Mouse (Mus musculus): ENCODE results near the gene Chil6. TPM values are rescaled to one million over a fixed set of nuclear protein-coding genes. Genes with fewer than 3 reads are reported as not detected.

Gene Chil6
- 0.92 TPM for total RNA-seq (2023)

DNA sequence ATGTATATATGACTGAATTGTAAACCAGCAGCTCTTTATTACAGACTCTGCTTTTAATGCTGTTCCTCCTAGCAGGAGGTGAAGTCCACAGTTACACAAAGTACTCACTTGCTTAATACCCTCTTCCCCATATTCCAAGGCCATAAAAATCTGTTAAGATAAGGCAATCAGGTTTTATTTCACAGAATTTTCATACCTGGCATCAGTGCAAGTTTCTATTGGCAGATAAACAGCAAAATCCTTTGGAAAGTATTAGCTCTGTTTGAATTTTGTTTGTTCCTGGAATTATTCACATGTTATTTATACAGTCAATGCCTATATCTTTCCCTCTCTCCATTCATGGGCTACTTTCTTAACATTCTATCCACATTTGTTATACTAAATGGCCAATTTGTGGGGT, at the start of gene Chil6:
TSS of gene Chil6 (minus strand) at position 101 of the 400 bp plus-strand sequence.

Other genes starting within 250 kb of the Chil6 start
- 2.8 TPM for gene Chil3, start 238.6 kb downstream of the Chil6 start, total RNA-seq (2023)
- not detected for gene Chil4, start 186.7 kb downstream of the Chil6 start, total RNA-seq (2023)
- gene Dennd2d, start 76.2 kb upstream of the Chil6 start, total RNA-seq (2023): 119 TPM
- gene Dram2, start 141.6 kb upstream of the Chil6 start, total RNA-seq (2023): 33.0 TPM
- gene Cept1, start 141.6 kb upstream of the Chil6 start, total RNA-seq (2023): 48.3 TPM

Measured in CD8-positive naive resting alpha-beta T cell, adult 57 days (primary cell).